Mouse (Mus musculus) left cerebral cortex, adult 9 months (tissue): ENCODE measurements at regions not wholly inside any gene's neighbourhood (a gene's known extent, or its start where the extent isn't known, plus 50 kb on each side); places are given as distances from the start of the nearest gene placed in this dataset.

Source experiments
- DNase-seq, 2 experiments: peaks; one replicate each; pipeline ENCODE4 v3.0.0; 2022; ENCODE audit warnings: low spot score in 2 of 2

DNA sequence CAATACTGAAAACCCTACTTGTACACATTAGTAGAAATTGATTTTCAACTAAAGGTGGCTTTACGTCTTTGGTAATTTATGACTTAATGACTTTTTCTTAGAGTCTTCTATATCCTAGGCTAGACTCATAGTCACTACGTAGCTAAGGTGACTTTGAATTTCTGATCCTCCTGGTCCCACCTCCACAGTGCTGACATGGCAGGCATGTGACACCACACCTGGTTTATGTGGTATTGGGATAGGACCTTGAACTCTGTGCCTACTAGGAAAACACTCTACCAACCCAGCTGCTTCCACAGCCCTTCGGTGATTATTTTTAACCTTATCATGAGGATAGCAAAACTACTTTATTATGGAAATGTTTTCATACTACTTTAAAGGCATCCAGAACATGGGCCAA lies 51.5 kb upstream of the D7Ertd443e start:
- DNase-seq, result no peak

- no peak for DNase-seq
These were observed 53.8 kb upstream of the D7Ertd443e start for GRCm38 (mm10) chr7:134439281-134439680.

DNA sequence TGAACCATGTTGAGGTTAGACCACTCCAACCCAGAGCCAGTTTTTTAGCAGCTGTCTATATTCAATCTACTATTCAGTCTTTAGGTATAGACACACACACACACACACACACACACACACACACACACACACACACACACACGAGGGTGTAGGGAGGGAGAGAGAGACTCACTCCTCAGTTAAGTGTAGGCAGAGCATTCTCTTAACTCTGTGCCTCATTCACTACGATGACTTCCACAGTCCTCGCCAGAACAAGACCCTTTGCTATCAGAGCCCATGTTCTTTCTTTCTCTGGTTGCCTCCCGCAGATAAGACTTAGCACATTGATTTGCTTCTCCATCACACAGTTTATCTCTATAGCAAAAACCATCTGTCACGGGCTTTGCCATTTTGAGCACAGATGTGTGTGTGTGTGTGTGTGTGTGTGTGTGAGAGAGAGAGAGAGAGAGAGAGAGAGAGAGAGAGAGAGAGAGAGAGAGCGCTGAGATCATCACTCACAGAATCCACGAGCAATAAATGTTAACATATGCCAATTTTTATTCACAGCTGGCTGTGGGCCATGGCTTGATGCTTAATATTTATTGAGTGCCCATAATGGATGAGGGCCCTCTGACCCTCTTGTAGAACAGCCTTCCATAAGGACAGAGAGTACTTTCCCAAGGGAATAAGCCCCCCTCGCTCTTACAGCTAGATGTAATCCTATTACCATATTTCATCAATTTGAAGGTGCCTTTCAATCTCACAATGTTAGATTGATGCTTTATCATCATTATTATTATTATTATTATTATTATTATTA lies 59.7 kb upstream of the D7Ertd443e start:
- DNase-seq, result no peak

- no peak for DNase-seq
These were observed 62.3 kb upstream of the D7Ertd443e start for GRCm38 (mm10) chr7:134447648-134448202.

- no peak for DNase-seq
These were observed 63.4 kb upstream of the D7Ertd443e start for GRCm38 (mm10) chr7:134448831-134449230.

DNA sequence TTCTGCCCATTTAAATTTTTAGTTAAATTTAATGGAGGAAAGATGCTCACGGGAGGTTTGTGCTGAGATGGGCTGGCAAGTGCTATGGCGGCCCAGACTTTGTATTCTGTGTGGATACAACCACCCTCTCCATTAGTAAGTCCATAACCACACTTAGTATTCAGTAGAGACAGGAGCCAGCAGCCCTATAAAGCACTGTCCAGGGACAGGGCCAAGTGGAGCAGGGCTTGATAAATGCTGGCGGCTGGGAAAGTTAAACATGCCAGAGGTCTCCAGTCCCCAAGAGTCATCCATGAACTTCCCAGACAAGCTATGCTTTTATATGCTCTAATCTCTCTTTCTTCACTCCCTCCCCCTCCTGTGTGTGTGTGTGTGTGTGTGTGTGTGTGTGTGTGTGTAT lies 77.2 kb upstream of the D7Ertd443e start:
- DNase-seq, result no peak

- DNase-seq, result no peak
These were observed 77.9 kb upstream of the D7Ertd443e start for GRCm38 (mm10) chr7:134463380-134463779.

- DNase-seq, result peak in 1 of 2 experiments; percentile 35
These were observed 81.8 kb upstream of the D7Ertd443e start for GRCm38 (mm10) chr7:134467216-134467615.

DNA sequence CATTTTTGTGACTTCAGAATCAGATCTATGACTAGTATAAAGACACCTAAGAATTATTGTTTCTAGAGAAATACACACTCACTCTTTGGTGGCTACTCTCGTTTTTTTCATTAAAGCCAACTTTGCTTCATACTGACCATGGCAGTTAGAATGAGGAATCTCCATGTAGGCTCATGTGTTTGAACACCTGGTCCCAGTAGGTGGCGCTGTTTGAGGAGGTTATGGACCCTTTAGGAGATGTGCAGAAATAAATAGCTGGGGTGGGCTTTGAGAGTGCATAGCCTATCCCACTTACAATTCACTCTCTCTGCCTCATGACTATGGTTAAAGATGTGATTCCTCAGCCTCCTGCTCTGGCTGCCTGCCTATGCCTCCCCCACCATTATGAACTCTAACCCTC lies 85.8 kb upstream of the D7Ertd443e start:
- DNase-seq, result no peak

DNA sequence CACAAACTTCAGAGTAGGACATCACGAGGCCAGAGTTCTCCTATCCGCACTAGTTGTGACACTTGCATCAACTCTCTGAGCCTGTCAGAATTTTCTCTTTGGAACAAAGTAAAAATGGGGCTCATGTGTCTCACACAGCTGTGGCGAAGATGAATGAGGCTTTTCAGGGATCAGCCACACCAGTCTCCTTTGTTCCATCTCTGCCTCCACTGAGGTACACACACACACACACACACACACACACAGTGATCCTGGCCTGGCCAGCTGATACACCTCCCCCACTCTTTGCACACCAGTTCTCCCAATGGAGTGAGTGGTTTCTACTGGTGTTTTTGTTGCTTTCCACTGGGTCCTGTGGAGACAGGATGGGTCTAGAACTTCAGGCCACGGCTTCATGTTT lies 105.9 kb upstream of the D7Ertd443e start:
- DNase-seq, result peak; percentile 36 to 44

DNA sequence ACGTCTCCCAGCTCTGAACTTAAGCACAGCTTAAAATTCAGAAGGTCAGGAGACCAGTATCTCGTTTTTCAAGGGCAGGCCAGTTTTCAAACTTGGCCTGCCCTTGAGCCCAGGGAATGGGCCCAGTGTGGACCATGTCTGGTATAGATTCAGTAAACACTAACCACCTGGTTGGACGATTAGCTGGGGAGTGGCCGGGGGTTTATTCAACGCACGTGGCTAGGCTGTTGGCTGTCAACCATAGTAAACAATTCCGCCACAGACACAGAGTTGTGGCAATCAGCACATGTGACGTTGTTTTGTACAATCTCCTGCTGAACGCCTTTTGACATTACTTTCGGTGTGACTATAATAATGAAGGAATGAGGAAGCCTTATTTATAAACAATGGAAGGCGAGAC lies 111.8 kb upstream of the D7Ertd443e start:
- DNase-seq, result no peak

DNA sequence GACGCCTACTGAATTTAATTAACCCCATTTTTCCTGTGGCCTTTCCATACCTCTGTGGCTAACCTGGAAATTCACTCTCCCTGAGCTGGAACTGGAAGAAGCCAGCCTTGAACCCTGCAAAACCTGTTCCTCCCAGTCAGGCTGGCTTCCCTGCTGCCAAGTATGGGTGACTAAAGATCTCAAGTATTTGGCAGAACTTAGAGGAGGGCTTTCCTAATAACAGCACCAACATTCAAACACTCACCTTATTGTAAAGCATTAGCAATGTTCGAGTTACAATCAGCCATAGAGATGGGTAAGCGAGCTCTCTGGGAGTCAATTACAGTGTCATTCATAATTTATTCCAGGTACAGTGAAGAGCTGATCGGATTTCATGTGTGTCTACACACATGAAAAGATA lies 112.4 kb upstream of the D7Ertd443e start:
- no peak for DNase-seq

- DNase-seq, result no peak
These were observed 113.3 kb upstream of the D7Ertd443e start for GRCm38 (mm10) chr7:134498716-134499115.

- no peak for DNase-seq
These were observed 114.0 kb upstream of the D7Ertd443e start for GRCm38 (mm10) chr7:134499429-134499828.

GRCm38 (mm10) chr7:134500210-134500609 lies 114.7 kb upstream of the D7Ertd443e start:
- no peak for DNase-seq

- DNase-seq, result peak; percentile 19 to 44
These were observed 115.6 kb upstream of the D7Ertd443e start for GRCm38 (mm10) chr7:134501079-134501478.

GRCm38 (mm10) chr7:134510333-134510928 lies 125.0 kb upstream of the D7Ertd443e start:
- no peak for DNase-seq

DNA sequence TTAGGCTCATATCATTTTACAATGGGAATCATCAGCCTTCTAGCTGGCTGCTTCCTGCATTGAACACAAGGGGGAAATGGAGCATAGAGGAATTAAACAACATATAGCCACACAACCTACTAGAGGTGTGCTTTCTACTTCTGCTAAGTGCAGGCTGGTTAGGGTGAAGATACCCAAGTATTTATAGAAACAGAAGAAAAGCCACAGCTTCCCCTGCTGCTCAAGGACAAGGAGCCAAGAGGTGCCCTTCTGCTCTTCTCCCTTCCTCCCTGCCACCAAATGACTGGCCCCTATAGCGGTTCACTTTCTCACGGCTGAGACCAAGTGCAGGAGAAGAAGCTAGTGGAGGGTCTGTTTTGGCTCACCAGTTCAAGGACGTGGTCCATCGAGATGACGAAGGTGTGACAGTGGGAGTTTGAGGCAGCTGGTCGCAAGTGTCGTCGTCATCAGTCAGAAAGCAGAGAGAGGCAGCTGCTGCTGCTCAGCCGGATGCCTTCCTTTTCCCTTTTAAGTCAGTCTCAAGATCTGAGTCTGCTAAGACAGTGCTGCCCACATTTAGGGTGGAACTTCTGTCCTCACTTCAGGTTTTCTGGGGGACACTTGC lies 134.0 kb upstream of the D7Ertd443e start:
- DNase-seq, result no peak

GRCm38 (mm10) chr7:134523897-134524296 lies 138.4 kb upstream of the D7Ertd443e start:
- DNase-seq, result no peak

- no peak for DNase-seq
These were observed 139.6 kb upstream of the D7Ertd443e start for GRCm38 (mm10) chr7:134525041-134525440.

- no peak for DNase-seq
These were observed 140.0 kb upstream of the D7Ertd443e start for GRCm38 (mm10) chr7:134525461-134525860.

DNA sequence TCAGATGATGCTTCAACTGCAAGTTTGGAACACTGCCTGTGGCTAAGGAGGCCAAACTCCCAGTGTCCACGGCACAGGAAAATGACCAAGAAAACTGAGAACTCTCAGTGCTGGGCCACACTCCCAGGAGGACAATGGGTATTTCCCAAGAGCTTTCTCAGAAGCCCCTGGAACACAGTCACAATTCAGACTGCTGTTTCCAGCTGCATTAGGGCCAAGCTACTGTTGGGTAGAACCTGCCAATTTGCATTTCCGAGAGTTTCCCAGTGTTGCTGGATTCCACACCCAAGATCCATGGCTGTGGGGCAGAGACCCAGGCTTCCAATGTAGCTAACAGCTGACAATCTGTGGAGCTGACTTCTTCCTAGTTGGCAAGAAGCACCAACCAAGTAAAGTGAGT lies 141.9 kb upstream of the D7Ertd443e start:
- no peak for DNase-seq

GRCm38 (mm10) chr7:134528026-134528425 lies 142.4 kb upstream of the Dock1 start:
- no peak for DNase-seq
